Mouse (Mus musculus): ENCODE measurements around the gene Eml4.

Gene Eml4

DNA sequence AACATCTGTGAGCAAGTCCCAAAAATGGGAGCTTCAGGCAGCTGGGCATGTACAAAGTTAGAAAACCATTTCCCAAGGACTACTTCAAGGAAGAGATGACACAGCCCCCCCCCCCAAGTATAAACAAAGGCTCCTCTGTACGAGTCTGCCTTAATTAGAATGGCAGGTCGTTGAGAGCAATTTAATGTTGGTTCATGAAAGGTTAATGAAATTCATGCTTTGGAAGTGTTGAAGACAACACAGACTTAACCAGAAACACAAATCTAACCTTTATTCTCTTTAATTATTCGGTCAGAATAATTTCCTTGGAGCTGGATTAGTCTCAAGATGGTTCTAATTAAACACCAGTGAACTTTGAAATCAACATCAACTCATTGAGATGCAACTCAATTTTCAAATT lies 137.0 kb downstream of the Eml4 start:
- no peak for DNase-seq (ENCODE audit: low spot score in 2 of 2)

- DNase-seq (ENCODE audit: low spot score in 2 of 2), result no peak
Measured at GRCm38 (mm10) chr17:83498889-83499288, 148.2 kb downstream of the Eml4 start.

DNA sequence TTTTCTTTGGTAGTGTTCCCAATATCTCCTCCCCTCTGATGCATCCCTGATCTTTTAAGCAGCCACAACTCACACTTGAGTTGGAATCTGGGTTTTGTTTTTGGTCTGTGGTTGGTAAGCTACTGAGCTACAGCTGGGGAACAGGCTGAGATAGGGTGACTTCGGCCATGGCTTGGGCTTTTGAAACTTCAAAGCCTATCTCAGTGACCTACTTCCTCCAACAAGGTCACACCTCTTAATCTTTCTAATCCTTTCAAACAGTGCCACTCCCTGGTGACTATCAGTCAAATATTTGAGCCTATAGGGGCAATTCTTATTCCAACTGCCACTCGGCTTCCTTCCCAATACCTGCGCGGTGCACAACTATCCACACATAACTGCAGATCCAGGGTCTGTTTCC lies 149.0 kb downstream of the Eml4 start:
- DNase-seq (ENCODE audit: low spot score in 2 of 2), result no peak

GRCm38 (mm10) chr17:83503693-83504092 lies 153.0 kb downstream of the Eml4 start:
- no peak for DNase-seq (ENCODE audit: low spot score in 2 of 2)

GRCm38 (mm10) chr17:83512130-83512529 lies 161.4 kb downstream of the Eml4 start:
- no peak for DNase-seq (ENCODE audit: low spot score in 2 of 2)

- no peak for DNase-seq (ENCODE audit: low spot score in 2 of 2)
Measured at GRCm38 (mm10) chr17:83513655-83514212, 163.0 kb downstream of the Eml4 start.

- peak; percentile 61 to 85 for DNase-seq (ENCODE audit: low spot score in 2 of 2)
Measured at GRCm38 (mm10) chr17:83514213-83514701, 163.5 kb downstream of the Eml4 start.

DNA sequence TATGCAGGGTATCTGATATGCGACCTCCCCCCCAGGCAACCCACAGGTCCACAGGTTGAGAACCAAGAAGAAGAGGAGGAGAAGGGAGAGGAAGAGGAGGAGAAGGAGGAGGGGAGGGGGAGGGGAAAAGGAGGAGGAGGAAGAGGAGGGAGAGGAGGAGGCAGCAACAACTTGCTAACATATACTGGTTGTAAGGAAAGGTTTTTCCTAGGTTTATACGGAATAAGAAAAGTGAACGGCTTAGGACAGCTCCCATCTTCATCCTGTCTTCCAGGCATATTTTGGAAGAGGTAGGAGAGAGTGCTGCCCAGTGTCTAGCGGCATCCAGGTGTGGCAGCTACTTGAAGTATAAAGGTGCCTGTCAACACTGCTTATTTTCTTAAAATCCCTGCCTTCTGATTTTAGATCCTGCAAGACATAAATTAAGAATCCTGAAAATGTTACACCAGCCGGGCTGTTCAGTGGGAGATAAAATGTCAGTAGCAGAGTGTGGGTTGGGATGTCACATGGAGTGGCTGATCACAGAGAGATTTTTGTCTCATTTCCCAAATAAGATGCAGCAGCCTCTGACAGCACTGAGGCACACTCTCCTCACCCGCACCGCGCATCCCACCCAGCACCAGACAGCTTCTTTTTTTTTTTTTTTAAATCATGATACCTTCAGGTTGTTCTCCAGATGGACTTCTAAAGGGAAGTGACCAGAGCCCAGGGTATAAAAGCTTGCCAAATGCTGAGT lies 166.7 kb downstream of the Eml4 start, which contains the start of gene Cox7a2l:
Gene Cox7a2l (minus strand): TSS at position 51 of the 736 bp plus-strand sequence.
- no peak for DNase-seq (ENCODE audit: low spot score in 2 of 2)

- no peak for DNase-seq (ENCODE audit: low spot score in 2 of 2)
Measured at GRCm38 (mm10) chr17:83521881-83522280, 171.2 kb downstream of the Eml4 start.

DNA sequence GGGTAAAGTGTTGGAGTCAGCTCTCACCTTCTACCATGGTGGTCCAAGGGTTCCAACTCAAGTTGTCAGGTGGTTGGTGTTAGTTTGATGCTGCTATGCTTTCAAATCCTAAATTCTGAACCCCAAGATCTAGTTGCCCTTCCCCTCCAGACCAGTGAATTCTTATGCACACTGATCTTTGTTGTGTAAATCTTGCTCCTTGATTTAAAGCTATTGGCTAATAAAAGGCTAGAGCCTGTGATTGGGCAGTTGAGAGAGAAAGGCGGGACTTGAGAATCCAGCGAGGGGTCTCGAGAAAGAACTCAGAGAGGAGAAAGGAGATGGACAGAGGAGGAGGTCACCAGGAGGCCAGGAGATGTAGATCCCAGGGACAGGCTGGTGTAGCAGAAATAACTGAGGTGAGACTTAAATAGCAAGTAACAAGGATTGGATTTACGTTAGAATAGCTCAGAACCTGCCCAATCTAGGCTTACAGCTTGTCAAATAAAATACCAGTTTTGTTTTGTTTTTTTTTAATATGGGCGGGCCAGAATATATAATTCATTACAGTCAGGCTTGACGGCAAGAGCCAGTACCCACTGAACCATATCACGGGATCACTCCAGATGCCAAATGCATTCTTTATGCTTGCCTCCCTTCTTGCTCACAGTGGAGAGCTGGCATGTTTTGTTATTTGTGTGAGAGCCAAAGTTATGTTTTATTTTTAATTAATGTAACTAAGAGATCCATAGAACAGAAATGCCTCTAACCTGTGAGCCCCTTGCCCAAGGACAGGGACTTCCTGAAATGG lies 172.1 kb downstream of the Eml4 start:
- no peak for DNase-seq (ENCODE audit: low spot score in 2 of 2)

- no peak for DNase-seq (ENCODE audit: low spot score in 2 of 2)
Measured at GRCm38 (mm10) chr17:83524753-83525152, 174.0 kb downstream of the Eml4 start.

- no peak for DNase-seq (ENCODE audit: low spot score in 2 of 2)
Measured at GRCm38 (mm10) chr17:83525596-83525995, 174.9 kb downstream of the Eml4 start.

DNA sequence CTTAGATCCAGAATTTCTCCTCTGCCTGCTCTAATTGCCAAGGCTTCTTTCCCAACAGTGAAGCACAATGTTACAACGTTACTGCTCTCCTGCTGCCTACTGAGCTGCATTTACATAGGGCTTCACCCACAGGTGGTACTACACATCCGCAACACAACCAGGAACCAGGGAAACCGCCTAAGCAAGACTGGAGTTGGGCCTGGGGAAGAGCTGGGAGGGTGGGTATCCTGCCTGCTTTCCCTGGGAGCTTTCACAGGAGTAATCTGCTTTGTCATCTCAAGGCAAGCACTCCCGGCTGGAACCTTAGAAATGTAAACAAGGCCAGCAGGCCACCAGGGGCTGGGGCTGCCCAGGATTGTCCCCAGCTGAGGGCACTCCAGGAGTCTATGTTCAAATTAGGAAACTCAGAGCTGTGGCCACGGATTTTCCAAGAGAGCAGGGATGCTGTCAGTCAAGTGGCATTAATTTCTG lies 175.4 kb downstream of the Eml4 start:
- no peak for DNase-seq (ENCODE audit: low spot score in 2 of 2)

DNA sequence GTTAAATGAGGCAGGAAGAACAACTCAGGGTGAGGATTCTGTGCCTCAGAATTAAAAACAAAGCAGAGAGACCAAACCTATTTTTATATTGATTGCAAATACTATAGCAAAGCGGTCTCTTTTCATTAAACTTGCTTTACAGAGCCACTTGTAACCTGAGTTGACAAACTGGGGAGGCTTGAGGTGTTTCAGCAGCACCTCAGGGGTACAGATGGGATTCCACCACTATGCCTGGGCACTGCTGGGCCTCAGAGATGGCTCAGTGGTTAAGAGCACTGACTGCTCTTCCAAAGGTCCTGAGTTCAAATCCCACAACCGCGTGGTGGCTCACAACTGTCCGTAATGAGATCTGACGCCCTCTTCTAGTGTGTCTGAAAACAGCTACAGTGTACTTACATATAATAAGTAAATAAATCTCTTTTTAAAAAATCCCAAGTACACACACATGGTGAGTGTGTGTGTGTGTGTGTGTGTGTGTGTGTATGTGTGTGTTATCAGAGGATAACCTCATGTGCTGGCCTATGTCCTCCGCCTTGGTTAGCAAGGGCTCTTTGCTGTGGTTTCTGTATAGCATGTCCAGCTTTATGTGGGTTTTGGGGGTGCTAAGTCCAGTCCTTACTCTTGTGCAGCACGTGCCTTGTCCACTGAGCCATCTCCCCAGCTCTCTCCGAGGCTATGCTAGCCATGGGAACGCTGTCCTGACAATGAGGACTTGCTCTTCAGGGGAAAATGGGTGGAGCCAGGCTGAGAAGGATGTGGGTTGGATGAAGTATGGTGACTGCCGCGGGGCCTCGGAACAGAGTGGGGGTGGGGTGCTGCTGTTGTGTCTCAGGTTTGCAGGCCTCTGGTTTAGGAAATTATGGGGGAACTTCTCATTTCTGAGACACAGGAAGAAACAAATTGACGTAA lies 176.1 kb downstream of the Eml4 start:
- no peak for DNase-seq (ENCODE audit: low spot score in 2 of 2)

- DNase-seq (ENCODE audit: low spot score in 2 of 2), result no peak
Measured at GRCm38 (mm10) chr17:83527651-83528381, 177.1 kb downstream of the Eml4 start.

Measured in cerebellum, postnatal 4 days (tissue).